Mouse (Mus musculus) E14TG2a.4 (cell line): Measurements from ENCODE around the gene Tpm4.

ENCODE experiments used
- CTCF ChIP-seq: conservative IDR thresholded peaks from 2 replicates; pipeline ENCODE4 v1.5.1; 2014; ENCODE audit warnings: low read length
- POU5F1 ChIP-seq: IDR thresholded peaks from 2 replicates; pipeline ENCODE4 v1.6.1; 2014; ENCODE audit warnings: low read length, borderline replicate concordance

- no peak for TF ChIP-seq CTCF
- TF ChIP-seq POU5F1: no peak
Observed at GRCm38 (mm10) chr8:72158096-72158495, 23.3 kb downstream of the Tpm4 start.
